Mouse (Mus musculus) bone marrow, adult 2 months (tissue): ENCODE measurements around the gene Snapin.

Experiments used
- CTCF ChIP-seq: fragments of 200-500 bp; IDR thresholded peaks from 2 replicates; pipeline ENCODE4 v1.5.1; 2011; ENCODE audit warnings: low read length, control low read depth; ENCODE audit not compliant: control insufficient read depth, insufficient read depth
- POLR2A ChIP-seq: fragments of 200-500 bp; IDR thresholded peaks from 2 replicates; pipeline ENCODE4 v1.6.1; 2011; ENCODE audit warnings: low read depth, mild to moderate bottlenecking, control low read depth, low read length, borderline replicate concordance; ENCODE audit not compliant: control insufficient read depth

DNA sequence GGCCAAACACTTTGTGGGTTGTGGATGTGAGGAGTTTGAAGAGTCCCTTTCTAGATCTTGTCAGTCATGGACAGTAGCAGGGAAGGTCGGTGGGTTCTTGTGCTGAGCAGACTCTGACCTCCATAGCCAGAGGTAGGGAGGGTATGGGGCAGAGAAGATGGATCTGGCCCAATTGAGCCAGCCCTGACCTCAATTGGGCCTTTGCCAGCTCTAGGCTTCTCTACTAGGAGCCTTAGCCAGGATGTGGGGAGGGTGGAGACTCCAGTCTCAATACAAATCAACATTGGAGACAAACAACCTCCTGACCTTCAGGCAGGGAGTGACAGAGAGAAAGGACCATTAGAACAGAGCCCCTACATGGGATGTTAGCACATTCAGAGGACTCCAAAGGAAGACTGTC is 24.4 kb upstream of the Snapin start:
- TF ChIP-seq CTCF (no peak), POLR2A (no peak)
